Mouse (Mus musculus) lung, postnatal 4 days (tissue): Measurements from ENCODE around the gene Rhoq.

Experiments
- DNase-seq, 2 experiments: peaks; one replicate each; pipeline ENCODE4 v3.0.0; 2021

Gene Rhoq

GRCm38 (mm10) chr17:86964041-86964440 lies 1.2 kb downstream of the Rhoq start:
- DNase-seq = no peak

GRCm38 (mm10) chr17:86964502-86964901 lies 1.6 kb downstream of the Rhoq start:
- DNase-seq = peak; percentile 83 to 90

- DNase-seq = no peak
These were observed 2.2 kb downstream of the Rhoq start for GRCm38 (mm10) chr17:86965121-86965520.

- DNase-seq = no peak
These were observed 3.2 kb downstream of the Rhoq start for GRCm38 (mm10) chr17:86966040-86966439.

GRCm38 (mm10) chr17:86967048-86967447 lies 4.2 kb downstream of the Rhoq start:
- DNase-seq = no peak

GRCm38 (mm10) chr17:86967536-86968525 lies 4.9 kb downstream of the Rhoq start:
- no peak for DNase-seq

- DNase-seq = no peak
These were observed 5.7 kb downstream of the Rhoq start for GRCm38 (mm10) chr17:86968581-86968980.

GRCm38 (mm10) chr17:86969582-86969981 lies 6.7 kb downstream of the Rhoq start:
- peak; percentile 44 to 62 for DNase-seq

- no peak for DNase-seq
These were observed 7.3 kb downstream of the Rhoq start for GRCm38 (mm10) chr17:86970026-86970750.

GRCm38 (mm10) chr17:86971036-86971435 lies 8.2 kb downstream of the Rhoq start:
- no peak for DNase-seq

GRCm38 (mm10) chr17:86971860-86972259 lies 9.0 kb downstream of the Rhoq start:
- DNase-seq = no peak

- DNase-seq = peak in 1 of 2 experiments; percentile 21
These were observed 10.2 kb downstream of the Rhoq start for GRCm38 (mm10) chr17:86973097-86973496.

GRCm38 (mm10) chr17:86976387-86976786 lies 13.5 kb downstream of the Rhoq start:
- DNase-seq = no peak

GRCm38 (mm10) chr17:86978496-86978895 lies 15.6 kb downstream of the Rhoq start:
- no peak for DNase-seq

- no peak for DNase-seq
These were observed 18.3 kb downstream of the Rhoq start for GRCm38 (mm10) chr17:86981205-86981604.

GRCm38 (mm10) chr17:86981701-86982100 lies 18.8 kb downstream of the Rhoq start:
- DNase-seq = no peak

GRCm38 (mm10) chr17:86982497-86982896 lies 19.6 kb downstream of the Rhoq start:
- DNase-seq = no peak

- no peak for DNase-seq
These were observed 23.7 kb downstream of the Rhoq start for GRCm38 (mm10) chr17:86986449-86987138.

- no peak for DNase-seq
These were observed 25.3 kb downstream of the Rhoq start for GRCm38 (mm10) chr17:86988161-86988560.

- DNase-seq = peak; percentile 36 to 73
These were observed 25.8 kb downstream of the Rhoq start for GRCm38 (mm10) chr17:86988601-86989184.

GRCm38 (mm10) chr17:86991306-86991705 lies 28.4 kb downstream of the Rhoq start:
- peak in 1 of 2 experiments; percentile 64 for DNase-seq

- no peak for DNase-seq
These were observed 34.4 kb downstream of the Rhoq start for GRCm38 (mm10) chr17:86997323-86997722.

GRCm38 (mm10) chr17:87008950-87009349 lies 46.1 kb downstream of the Rhoq start:
- DNase-seq = no peak
